Mouse (Mus musculus) stomach, embryonic 16.5 days (tissue): Measurements from ENCODE around the gene Ankrd2. TPM values are rescaled to one million over a fixed set of nuclear protein-coding genes. Genes with fewer than 3 reads are reported as not detected.

Source experiments
- ATAC-seq: fragments of 200-750 bp; cut with Nextera tagmentation; 2 replicates; pipeline ENCODE4 v1.8.0; 2017; ENCODE audit warnings: moderate number of reproducible peaks, moderate TSS enrichment; ENCODE audit not compliant: insufficient read depth, low FRiP score
- H3K27ac ChIP-seq: fragments of 300-500 bp; sonication (generic); 2 replicates; pipeline ENCODE4 v1.5.1; 2014; ENCODE audit warnings: low read length
- H3K27me3 ChIP-seq: fragments of 300-500 bp; sonication (generic); 2 replicates; pipeline ENCODE4 v1.6.1; 2014; ENCODE audit warnings: low read length, control low read depth, mixed read lengths; ENCODE audit not compliant: control insufficient read depth, insufficient read depth
- H3K36me3 ChIP-seq: fragments of 300-500 bp; sonication (generic); 2 replicates; pipeline ENCODE4 v1.6.1; 2014; ENCODE audit warnings: low read length; ENCODE audit not compliant: control insufficient read depth, insufficient read depth
- H3K4me1 ChIP-seq: fragments of 300-500 bp; sonication (generic); 2 replicates; pipeline ENCODE4 v1.6.1; 2014; ENCODE audit warnings: low read length, control low read depth, mixed read lengths; ENCODE audit not compliant: control insufficient read depth, insufficient read depth
- H3K4me2 ChIP-seq: fragments of 300-500 bp; sonication (generic); 2 replicates; pipeline ENCODE4 v1.6.1; 2014; ENCODE audit warnings: low read depth, low read length, mixed read lengths
- H3K4me3 ChIP-seq: fragments of 300-500 bp; sonication (generic); replicated peaks from 2 replicates; pipeline ENCODE4 v1.5.1; 2014; ENCODE audit warnings: mild to moderate bottlenecking, low read length
- H3K9ac ChIP-seq: fragments of 300-500 bp; sonication (generic); 2 replicates; pipeline ENCODE4 v1.6.1; 2014; ENCODE audit warnings: low read length
- H3K9me3 ChIP-seq: fragments of 300-500 bp; sonication (generic); replicated peaks from 2 replicates; pipeline ENCODE4 v1.6.1; 2016; ENCODE audit warnings: low read length, control low read depth; ENCODE audit not compliant: control insufficient read depth
- WGBS: fragments of 180-500 bp; shearing (Covaris S2); extraction: QIAGEN DNeasy Blood & Tissue Kit; methylation state at CpG from one replicate; pipeline ENCODE4 v1.1.7; 2014; 5-methylcytosine and 5-hydroxymethylcytosine counted together
- polyA plus RNA-seq: library from polyadenylated mRNA; unstranded; fragments of >200 nt; fragmentation: Nextera tagmentation; extraction: Ambion mirVana; gene quantifications from 2 replicates; pipeline ENCODE4 v1.2.1, GENCODE M21; 2015

Gene Ankrd2
- polyA plus RNA-seq, 1 experiment from 2014 or later = 0.84 TPM

GRCm38 (mm10) chr19:42009067-42009466 is 26.7 kb upstream of the Ankrd2 start:
- H3K36me3 ChIP-seq = no peaks in the 10 kb centered on the region
- no peak overlapping the region for H3K4me2 ChIP-seq
- H3K27ac ChIP-seq = no peak overlapping the region
- H3K4me1 ChIP-seq = peaks cover 15% of the 10 kb centered on the region
- no peak overlapping the region for H3K4me3 ChIP-seq
- WGBS = 42% methylated on average over 7 of the region's 7 CpGs
- ATAC-seq = no peak
- no peaks in the 10 kb centered on the region for H3K9me3 ChIP-seq
- no peak overlapping the region for H3K9ac ChIP-seq
- H3K27me3 ChIP-seq = no peaks in the 10 kb centered on the region

GRCm38 (mm10) chr19:42010436-42010835 is 25.4 kb upstream of the Ankrd2 start:
- Histone ChIP-seq H3K36me3 (no peaks in the 10 kb centered on the region), H3K27ac (no peak overlapping the region), H3K9ac (no peak overlapping the region), H3K4me2 (no peak overlapping the region), H3K4me1 (peaks cover 15% of the 10 kb centered on the region), H3K27me3 (no peaks in the 10 kb centered on the region), H3K9me3 (no peaks in the 10 kb centered on the region), H3K4me3 (no peak overlapping the region)
- ATAC-seq = no peak
- WGBS = 73% methylated on average over 4 of the region's 4 CpGs

GRCm38 (mm10) chr19:42011123-42011522 is 24.7 kb upstream of the Ankrd2 start:
- Histone ChIP-seq H3K9me3 (no peaks in the 10 kb centered on the region), H3K27me3 (no peaks in the 10 kb centered on the region), H3K36me3 (no peaks in the 10 kb centered on the region), H3K4me2 (no peak overlapping the region), H3K9ac (no peak overlapping the region), H3K27ac (peak overlapping the region; percentile 27; the same call in 1 of the 2 replicates), H3K4me1 (peaks cover 15% of the 10 kb centered on the region), H3K4me3 (no peak overlapping the region)
- WGBS = 85% methylated on average over 7 of the region's 7 CpGs
- peak; percentile 33; the same call in 1 of the 2 replicates for ATAC-seq

GRCm38 (mm10) chr19:42014231-42014825 is 21.5 kb upstream of the Ankrd2 start:
- no peak overlapping the region for H3K4me2 ChIP-seq
- no peak overlapping the region for H3K27ac ChIP-seq
- ATAC-seq = no peak
- no peak overlapping the region for H3K9ac ChIP-seq
- WGBS = 82% methylated on average over 3 of the region's 3 CpGs
- no peak overlapping the region for H3K4me3 ChIP-seq
- H3K27me3 ChIP-seq = no peaks in the 10 kb centered on the region
- H3K36me3 ChIP-seq = no peaks in the 10 kb centered on the region
- H3K9me3 ChIP-seq = no peaks in the 10 kb centered on the region
- H3K4me1 ChIP-seq = peaks cover 25% of the 10 kb centered on the region

GRCm38 (mm10) chr19:42015001-42015400 is 20.8 kb upstream of the Ankrd2 start:
- WGBS = 84% methylated on average over 6 of the region's 6 CpGs
- no peaks in the 10 kb centered on the region for H3K27me3 ChIP-seq
- H3K9ac ChIP-seq = no peak overlapping the region
- peaks cover 25% of the 10 kb centered on the region for H3K4me1 ChIP-seq
- no peaks in the 10 kb centered on the region for H3K9me3 ChIP-seq
- no peak overlapping the region for H3K27ac ChIP-seq
- ATAC-seq = no peak
- no peak overlapping the region for H3K4me3 ChIP-seq
- H3K4me2 ChIP-seq = no peak overlapping the region
- H3K36me3 ChIP-seq = no peaks in the 10 kb centered on the region

- Histone ChIP-seq H3K4me3 (no peak overlapping the region), H3K4me2 (no peak overlapping the region), H3K36me3 (no peaks in the 10 kb centered on the region), H3K27me3 (no peaks in the 10 kb centered on the region), H3K9me3 (no peaks in the 10 kb centered on the region), H3K27ac (peak overlapping the region; percentile 83), H3K9ac (no peak overlapping the region), H3K4me1 (peaks cover 25% of the 10 kb centered on the region)
- ATAC-seq = no peak
- 75% methylated on average over 4 of the region's 4 CpGs for WGBS
Observed at GRCm38 (mm10) chr19:42016251-42016650, 19.5 kb upstream of the Ankrd2 start.

GRCm38 (mm10) chr19:42016840-42017239 is 19.0 kb upstream of the Ankrd2 start:
- Histone ChIP-seq H3K4me3 (no peak overlapping the region), H3K27me3 (no peaks in the 10 kb centered on the region), H3K9me3 (no peaks in the 10 kb centered on the region), H3K4me2 (no peak overlapping the region), H3K4me1 (peaks cover 25% of the 10 kb centered on the region), H3K36me3 (no peaks in the 10 kb centered on the region), H3K9ac (peak overlapping the region; percentile 0; the same call in 1 of the 2 replicates), H3K27ac (peak overlapping the region; percentile 83)
- ATAC-seq = no peak; the same call in 1 of the 2 replicates
- WGBS = 51% methylated on average over 5 of the region's 5 CpGs

GRCm38 (mm10) chr19:42017399-42018247 is 18.2 kb upstream of the Ankrd2 start:
- WGBS = 47% methylated on average over 8 of the region's 8 CpGs
- no peaks in the 10 kb centered on the region for H3K9me3 ChIP-seq
- peak; percentile 63 for ATAC-seq

GRCm38 (mm10) chr19:42019011-42019522 is 16.7 kb upstream of the Ankrd2 start:
- Histone ChIP-seq H3K9me3 (no peaks in the 10 kb centered on the region), H3K4me1 (peaks cover 25% of the 10 kb centered on the region), H3K27me3 (no peaks in the 10 kb centered on the region), H3K4me2 (no peak overlapping the region), H3K27ac (peak overlapping the region; percentile 83), H3K9ac (no peak overlapping the region), H3K36me3 (no peaks in the 10 kb centered on the region), H3K4me3 (no peak overlapping the region)
- no peak for ATAC-seq
- 35% methylated on average over 4 of the region's 4 CpGs for WGBS

More at GRCm38 (mm10) chr19:42017399-42018247, 18.2 kb upstream of the Ankrd2 start:
- Histone ChIP-seq H3K27ac (peak overlapping the region; percentile 83), H3K27me3 (no peaks in the 10 kb centered on the region), H3K4me2 (no peak overlapping the region), H3K4me1 (peaks cover 25% of the 10 kb centered on the region), H3K36me3 (no peaks in the 10 kb centered on the region), H3K9ac (peak overlapping the region; percentile 0; the same call in 1 of the 2 replicates), H3K4me3 (no peak overlapping the region)
